Mouse (Mus musculus) embryonic facial prominence, embryonic 14.5 days (tissue): ENCODE measurements around the gene Gm5475. TPM values are rescaled to one million over a fixed set of nuclear protein-coding genes. Genes with fewer than 3 reads are reported as not detected.
A peak's percentile ranks its signal among the peaks of the same experiment; 100 is the strongest.

Experiments used
- ATAC-seq: fragments of 200-750 bp; cut with Nextera tagmentation; 2 replicates; pipeline ENCODE4 v1.8.0; 2017; ENCODE audit warnings: low read depth, moderate number of reproducible peaks, moderate TSS enrichment
- DNase-seq: peaks from one replicate; pipeline ENCODE4 v3.0.0-alpha.2; 2015; ENCODE audit warnings: low spot score
- H3K27ac ChIP-seq: fragments of 300-500 bp; sonication (generic); replicated peaks from 2 replicates; pipeline ENCODE4 v1.5.1; 2014; ENCODE audit warnings: low read depth, mild to moderate bottlenecking, low read length, moderate library complexity
- H3K27me3 ChIP-seq: fragments of 300-500 bp; sonication (generic); replicated peaks from 2 replicates; pipeline ENCODE4 v1.6.1; 2014; ENCODE audit warnings: low read length; ENCODE audit not compliant: control insufficient read depth, insufficient read depth
- H3K36me3 ChIP-seq: fragments of 300-500 bp; sonication (generic); 2 replicates; pipeline ENCODE4 v1.6.1; 2014; ENCODE audit warnings: low read length, mixed read lengths; ENCODE audit not compliant: control insufficient read depth, insufficient read depth
- H3K4me1 ChIP-seq: fragments of 300-500 bp; sonication (generic); 2 replicates; pipeline ENCODE4 v1.6.1; 2014; ENCODE audit warnings: antibody characterized with exemption, low read length; ENCODE audit not compliant: control insufficient read depth, insufficient read depth
- H3K4me2 ChIP-seq: fragments of 300-500 bp; sonication (generic); 2 replicates; pipeline ENCODE4 v1.6.1; 2014; ENCODE audit warnings: low read depth, mild to moderate bottlenecking, low read length, moderate library complexity, mixed read lengths
- H3K4me3 ChIP-seq: fragments of 300-500 bp; sonication (generic); 2 replicates; pipeline ENCODE4 v1.5.1; 2014; ENCODE audit warnings: low read depth, mild to moderate bottlenecking, low read length
- H3K9ac ChIP-seq: fragments of 300-500 bp; sonication (generic); 2 replicates; pipeline ENCODE4 v1.6.1; 2014; ENCODE audit warnings: low read depth, mild to moderate bottlenecking, low read length, moderate library complexity, mixed read lengths
- H3K9me3 ChIP-seq: fragments of 300-500 bp; sonication (generic); 2 replicates; pipeline ENCODE4 v1.6.1; 2016; ENCODE audit warnings: low read length; ENCODE audit not compliant: control insufficient read depth
- WGBS: fragments of 180-500 bp; shearing (Covaris S2); extraction: QIAGEN DNeasy Blood & Tissue Kit; methylation state at CpG from one replicate; pipeline ENCODE4 v1.1.7; 2014; 5-methylcytosine and 5-hydroxymethylcytosine counted together
- polyA plus RNA-seq: library from polyadenylated mRNA; unstranded; fragments of >200 nt; fragmentation: Nextera tagmentation; extraction: Ambion mirVana; gene quantifications from 2 replicates; pipeline ENCODE4 v1.2.1, GENCODE M21; 2014

Gm5475 gene
- polyA plus RNA-seq, 1 experiment from 2014 or later = not detected

DNA sequence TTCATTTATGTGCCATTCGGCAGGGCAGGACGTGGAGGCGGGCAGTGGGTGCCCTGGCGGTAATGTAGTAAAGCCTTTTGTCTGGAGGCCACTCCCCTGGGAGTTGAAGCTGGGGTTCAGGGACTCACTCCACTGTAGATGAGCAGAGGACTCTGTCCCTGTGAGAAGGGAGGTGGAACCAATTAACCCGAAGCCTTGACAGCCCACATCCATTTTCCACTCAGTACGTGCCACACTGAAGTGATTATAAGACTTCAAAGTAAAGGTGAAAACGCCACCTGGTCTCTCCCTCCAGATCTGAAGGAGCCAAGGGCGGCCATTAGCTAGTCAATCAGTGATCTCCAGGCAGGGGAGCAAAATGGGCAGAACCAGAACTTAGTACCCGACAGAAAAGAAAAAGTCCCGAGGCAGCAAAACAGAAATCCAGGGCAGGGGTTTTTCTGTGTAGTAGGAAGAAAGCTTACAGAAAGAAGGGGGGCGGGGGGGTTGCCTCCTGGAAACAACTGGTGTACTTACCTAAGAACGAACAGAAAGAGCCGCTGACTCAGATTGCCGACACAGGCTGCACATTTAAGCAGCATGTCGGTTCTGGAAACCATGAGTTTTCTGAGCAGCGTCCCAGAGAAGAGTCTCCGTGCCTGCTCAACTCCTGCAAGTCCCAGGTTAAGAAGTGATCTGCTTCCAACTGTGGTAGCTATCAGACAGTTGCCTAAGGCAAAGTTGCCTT is 2.6 kb downstream of the Gm5475 start, which contains the start of gene Slc11a2:
Gene Slc11a2, minus strand, starts transcription at position 677 of the 727 bp plus-strand sequence.
- Histone ChIP-seq H3K9me3 (no peaks in the 10 kb centered on the region), H3K4me2 (peak within 1 kb of the TSS; percentile 96), H3K9ac (peak within 1 kb of the TSS; percentile 58; the same call in 1 of the 2 replicates), H3K27me3 (peaks cover 18% of the 10 kb centered on the region), H3K27ac (no peak within 1 kb of the TSS), H3K4me1 (peaks cover 20% of the 10 kb centered on the region), H3K4me3 (peak within 1 kb of the TSS; percentile 96), H3K36me3 (no peaks in the 10 kb centered on the region)
- WGBS = 15% methylated on average over 17 of the region's 17 CpGs
- peak; percentile 36 for DNase-seq
- no peak for ATAC-seq

DNA sequence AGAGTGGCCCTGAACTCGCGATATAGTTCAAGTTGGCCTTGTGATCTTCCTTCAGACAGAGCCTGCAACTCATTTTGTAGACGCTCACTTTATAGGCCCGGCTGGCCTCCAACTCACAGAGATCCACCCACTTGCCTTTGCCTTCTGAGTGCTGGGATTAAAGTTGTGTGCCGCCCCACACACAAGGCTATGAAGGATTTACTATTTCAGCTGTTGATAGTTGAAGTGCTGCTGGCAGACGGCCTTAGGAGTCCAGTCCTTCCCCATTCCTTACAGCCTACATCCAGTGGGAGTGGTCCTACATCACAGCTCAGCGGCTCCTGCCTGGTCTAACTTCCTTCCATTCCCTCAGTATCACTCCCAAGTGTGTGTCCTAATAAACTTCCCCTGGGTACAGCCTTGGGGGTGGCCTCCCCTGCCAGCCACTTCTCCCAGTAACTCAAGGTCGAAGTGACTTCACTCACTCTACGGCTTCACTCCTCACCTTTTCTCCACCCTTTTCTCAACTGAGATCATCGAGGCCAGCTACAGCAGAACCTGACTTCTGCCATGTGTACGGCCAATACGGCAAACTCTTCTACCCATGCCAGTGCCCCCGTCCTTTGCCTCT is 6.5 kb downstream of the Gm5475 start:
- Histone ChIP-seq H3K9ac (no peak overlapping the region), H3K4me1 (peaks cover 9% of the 10 kb centered on the region; the same call in 1 of the 2 replicates), H3K4me2 (no peak overlapping the region), H3K4me3 (no peak overlapping the region), H3K36me3 (no peaks in the 10 kb centered on the region), H3K9me3 (no peaks in the 10 kb centered on the region), H3K27ac (no peak overlapping the region), H3K27me3 (peaks cover 18% of the 10 kb centered on the region)
- 77% methylated on average over 12 of the region's 13 CpGs for WGBS
- ATAC-seq (peak; percentile 27; the same call in 1 of the 2 replicates), DNase-seq (peak; percentile 59)

DNA sequence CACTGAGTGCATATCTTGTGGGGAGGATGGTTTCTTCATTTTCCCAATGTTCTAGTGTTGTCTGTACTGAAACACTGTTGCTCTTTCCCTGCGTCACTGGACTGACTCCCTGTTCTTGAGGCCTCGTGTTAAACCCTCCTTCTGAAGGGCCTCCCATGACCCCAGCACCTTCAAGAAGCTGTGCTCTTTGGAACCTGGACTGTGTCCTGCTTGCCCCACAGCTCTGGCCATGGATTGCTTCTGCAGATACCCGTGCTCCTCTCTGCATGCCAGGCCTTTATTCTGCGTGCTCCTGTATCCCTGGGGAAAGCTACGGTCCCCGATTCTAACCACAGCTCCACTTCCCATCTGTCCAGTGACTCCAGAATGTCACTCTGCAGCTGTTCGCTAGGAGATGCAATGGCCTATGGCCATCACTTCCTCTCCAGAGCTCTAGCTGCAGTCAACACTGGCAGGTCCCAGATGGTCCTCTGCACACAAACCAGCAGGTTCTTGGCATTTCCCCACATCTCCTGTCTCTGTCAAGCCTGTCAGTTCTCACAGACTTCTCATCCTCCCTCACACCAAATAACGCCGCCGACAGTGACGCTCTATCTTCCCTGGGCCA is 8.1 kb downstream of the Gm5475 start:
- WGBS = 74% methylated on average over 11 of the region's 11 CpGs
- no peak for ATAC-seq
- peak; percentile 17 for DNase-seq

DNA sequence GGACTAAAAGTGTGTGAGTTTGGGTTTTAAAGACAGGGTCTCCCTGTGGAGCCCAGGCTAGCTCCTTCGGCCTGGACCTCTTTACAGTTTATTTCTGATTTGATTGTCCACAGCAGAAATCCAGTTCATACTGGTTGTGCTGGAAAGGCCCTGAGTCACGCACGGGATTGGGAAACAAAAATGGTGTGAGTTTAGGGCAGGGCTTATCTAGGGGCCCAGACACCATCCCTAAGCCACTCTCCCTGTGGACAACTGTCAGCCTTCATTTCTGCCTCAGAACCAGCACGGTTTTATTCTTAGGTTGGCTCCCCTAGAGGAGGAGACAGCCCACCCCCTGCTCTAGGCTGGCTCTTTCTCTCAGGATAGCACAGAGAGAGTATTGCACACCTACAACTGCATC is 11.3 kb downstream of the Gm5475 start:
- Histone ChIP-seq H3K4me1 (no peaks in the 10 kb centered on the region), H3K36me3 (no peaks in the 10 kb centered on the region), H3K27me3 (no peaks in the 10 kb centered on the region), H3K27ac (no peak overlapping the region), H3K4me2 (no peak overlapping the region), H3K9me3 (no peaks in the 10 kb centered on the region), H3K9ac (no peak overlapping the region), H3K4me3 (no peak overlapping the region)
- ATAC-seq (no peak), DNase-seq (no peak)
- 62% methylated on average over 4 of the region's 4 CpGs for WGBS

More for the DNA sequence above, 8.1 kb downstream of the Gm5475 start:
- no peak overlapping the region for H3K27ac ChIP-seq
- H3K9ac ChIP-seq = no peak overlapping the region
- no peaks in the 10 kb centered on the region for H3K36me3 ChIP-seq
- peaks cover 6% of the 10 kb centered on the region for H3K27me3 ChIP-seq
- H3K4me2 ChIP-seq = no peak overlapping the region
- H3K9me3 ChIP-seq = no peaks in the 10 kb centered on the region
- H3K4me1 ChIP-seq = no peaks in the 10 kb centered on the region
- H3K4me3 ChIP-seq = no peak overlapping the region

DNA sequence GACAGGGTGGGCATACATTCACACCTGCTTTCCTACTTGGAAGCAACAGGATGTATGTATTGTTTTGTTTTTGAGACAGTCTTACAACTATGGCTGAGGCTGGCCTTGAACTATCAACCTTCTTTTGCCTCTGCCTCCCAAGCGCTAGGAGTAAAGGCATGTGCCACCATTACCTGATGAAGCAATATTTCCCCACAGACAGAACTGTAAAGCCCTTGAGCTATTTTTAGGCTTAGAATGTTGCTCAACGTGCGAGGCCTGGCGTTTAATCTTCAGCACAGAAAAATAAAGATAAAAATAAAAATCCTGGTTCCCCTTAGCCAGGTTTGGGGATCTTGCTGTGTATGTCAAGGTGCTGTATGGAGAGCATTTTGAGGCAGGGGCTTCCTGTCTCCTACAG is 14.2 kb downstream of the Gm5475 start:
- H3K4me2 ChIP-seq = no peak overlapping the region
- H3K27ac ChIP-seq = no peak overlapping the region
- ATAC-seq (no peak), DNase-seq (no peak)
- no peaks in the 10 kb centered on the region for H3K9me3 ChIP-seq
- no peak overlapping the region for H3K4me3 ChIP-seq
- no peak overlapping the region for H3K9ac ChIP-seq
- WGBS = 73% methylated on average over 4 of the region's 4 CpGs
- no peaks in the 10 kb centered on the region for H3K36me3 ChIP-seq
- H3K4me1 ChIP-seq = no peaks in the 10 kb centered on the region
- no peaks in the 10 kb centered on the region for H3K27me3 ChIP-seq

DNA sequence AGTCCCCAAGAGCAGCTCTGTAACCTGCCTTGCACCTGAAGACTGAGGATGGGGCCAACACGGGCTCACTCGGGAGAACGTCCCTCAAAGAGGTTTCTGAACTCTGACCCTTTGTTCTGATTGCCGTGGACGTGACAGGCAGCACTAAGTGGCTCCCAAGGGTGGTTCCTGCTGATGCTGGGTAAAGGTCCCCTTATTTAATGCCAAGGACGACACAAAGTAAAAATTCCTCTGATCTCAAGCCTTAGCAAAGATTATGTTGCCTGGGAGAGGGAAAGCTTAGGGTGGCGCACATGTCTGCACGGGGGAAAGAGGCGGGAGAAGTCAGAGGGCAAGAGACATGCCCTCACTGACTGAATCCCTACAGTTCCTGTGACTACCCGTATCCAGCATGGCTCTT is 14.6 kb downstream of the Gm5475 start:
- no peak overlapping the region for H3K4me3 ChIP-seq

DNA sequence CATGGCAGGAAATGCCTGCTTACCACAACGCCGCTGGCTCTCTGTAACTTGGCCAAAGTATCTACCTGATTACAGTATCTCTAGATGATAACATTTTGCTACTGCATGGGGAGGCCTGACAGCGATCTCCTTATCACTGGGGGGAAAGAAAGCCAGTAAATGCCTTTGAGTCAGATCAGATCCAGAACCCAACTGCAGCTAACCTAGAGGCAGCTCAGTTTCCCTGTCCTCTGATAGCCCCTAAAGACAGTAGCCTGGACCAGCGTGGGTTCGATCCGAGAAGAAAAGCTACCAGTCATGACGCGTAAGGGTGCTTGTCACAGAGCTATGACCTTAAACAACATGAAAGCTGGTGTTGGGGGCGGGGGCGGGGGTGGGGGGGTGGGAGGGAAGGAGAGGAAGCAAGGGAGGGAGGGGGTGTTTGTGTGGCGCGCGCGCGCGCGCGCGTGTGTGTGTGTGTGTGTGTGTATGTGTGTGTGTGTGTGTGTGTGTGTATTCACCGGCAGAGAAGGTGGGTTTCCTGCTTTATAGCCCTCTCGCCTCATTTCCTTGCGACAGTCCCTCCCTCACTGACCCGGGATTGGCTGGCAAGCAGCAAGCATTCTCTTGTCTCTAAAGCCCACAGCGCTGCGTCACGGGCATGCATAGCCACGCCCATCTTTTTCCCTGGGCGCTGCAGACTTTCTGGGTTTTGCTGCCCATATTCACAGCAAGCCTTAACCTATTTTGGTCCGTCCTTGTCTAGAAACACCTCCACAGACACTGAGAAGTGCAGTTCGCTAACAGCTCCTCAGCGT is 21.4 kb downstream of the Gm5475 start:
- H3K9ac ChIP-seq = peak overlapping the region; percentile 66
- peaks cover 3% of the 10 kb centered on the region; the same call in 1 of the 2 replicates for H3K4me1 ChIP-seq
- H3K9me3 ChIP-seq = no peaks in the 10 kb centered on the region
- peak; percentile 98 for DNase-seq
- H3K4me3 ChIP-seq = peak overlapping the region; percentile 46
- peak; percentile 98 for ATAC-seq
- 6% methylated on average over 19 of the region's 31 CpGs for WGBS
- H3K27me3 ChIP-seq = no peaks in the 10 kb centered on the region
- H3K4me2 ChIP-seq = peak overlapping the region; percentile 61
- H3K27ac ChIP-seq = peak overlapping the region; percentile 87
- no peaks in the 10 kb centered on the region for H3K36me3 ChIP-seq

More for the DNA sequence above, 14.6 kb downstream of the Gm5475 start:
- Histone ChIP-seq H3K9ac (no peak overlapping the region), H3K27ac (no peak overlapping the region), H3K36me3 (no peaks in the 10 kb centered on the region), H3K4me2 (no peak overlapping the region), H3K4me1 (no peaks in the 10 kb centered on the region), H3K27me3 (no peaks in the 10 kb centered on the region), H3K9me3 (no peaks in the 10 kb centered on the region)
- ATAC-seq = no peak
- WGBS = 58% methylated on average over 10 of the region's 10 CpGs
- DNase-seq = no peak

DNA sequence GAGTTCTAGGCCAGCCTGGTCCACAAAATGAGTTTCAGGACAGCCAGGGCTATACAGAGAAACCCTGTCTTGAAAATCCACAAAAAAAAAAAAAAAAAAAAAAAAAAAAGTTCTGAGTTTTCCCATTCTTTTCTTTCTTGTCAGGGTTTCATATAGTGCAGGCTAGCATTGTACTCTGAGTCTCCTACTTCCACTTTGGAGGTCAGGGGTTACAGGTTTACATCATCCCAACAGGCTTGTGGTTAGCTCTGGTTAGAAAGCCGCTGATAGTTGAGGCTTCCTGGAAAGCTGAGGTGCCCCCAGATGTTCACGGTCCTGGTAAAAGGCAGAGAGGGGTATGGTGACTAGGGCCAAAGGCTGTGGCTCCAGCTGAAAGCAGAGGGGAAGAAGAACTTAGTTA is 24.9 kb downstream of the Gm5475 start:
- 77% methylated on average over 2 of the region's 2 CpGs for WGBS
- H3K9me3 ChIP-seq = no peaks in the 10 kb centered on the region
- no peak for ATAC-seq
- H3K9ac ChIP-seq = no peak overlapping the region
- H3K4me2 ChIP-seq = no peak overlapping the region
- no peaks in the 10 kb centered on the region for H3K27me3 ChIP-seq
- H3K36me3 ChIP-seq = no peaks in the 10 kb centered on the region
- H3K27ac ChIP-seq = no peak overlapping the region
- H3K4me3 ChIP-seq = no peak overlapping the region
- no peak for DNase-seq
- peaks cover 12% of the 10 kb centered on the region for H3K4me1 ChIP-seq
